Mouse (Mus musculus) intestine, embryonic 14.5 days (tissue): ENCODE results near the gene Zdhhc13. TPM values are rescaled to one million over a fixed set of nuclear protein-coding genes. Genes with fewer than 3 reads are reported as not detected.

Source experiments
- ATAC-seq: fragments of 200-750 bp; cut with Nextera tagmentation; replicated peaks from 2 replicates; pipeline ENCODE4 v1.8.0; 2017; ENCODE audit warnings: low read depth, moderate number of reproducible peaks, moderate TSS enrichment, moderate library complexity; ENCODE audit not compliant: low FRiP score, low TSS enrichment
- DNase-seq: peaks from one replicate; pipeline ENCODE4 v3.0.0-alpha.2; 2018; ENCODE audit warnings: low spot score
- H3K27ac ChIP-seq: fragments of 300-500 bp; sonication (generic); 2 replicates; pipeline ENCODE4 v1.5.1; 2014; ENCODE audit warnings: low read depth, mild to moderate bottlenecking, control low read depth
- H3K27me3 ChIP-seq: fragments of 300-500 bp; sonication (generic); replicated peaks from 2 replicates; pipeline ENCODE4 v1.6.1; 2014; ENCODE audit warnings: low read length, control low read depth; ENCODE audit not compliant: control insufficient read depth, insufficient read depth
- H3K36me3 ChIP-seq: fragments of 300-500 bp; sonication (generic); 2 replicates; pipeline ENCODE4 v1.6.1; 2014; ENCODE audit warnings: low read length, control low read depth; ENCODE audit not compliant: control insufficient read depth, insufficient read depth
- H3K4me1 ChIP-seq: fragments of 300-500 bp; sonication (generic); replicated peaks from 2 replicates; pipeline ENCODE4 v1.6.1; 2014; ENCODE audit warnings: low read length, control low read depth, mixed read lengths; ENCODE audit not compliant: control insufficient read depth, insufficient read depth
- H3K4me2 ChIP-seq: fragments of 300-500 bp; sonication (generic); 2 replicates; pipeline ENCODE4 v1.6.1; 2014; ENCODE audit warnings: low read length
- H3K4me3 ChIP-seq: fragments of 300-500 bp; sonication (generic); 2 replicates; pipeline ENCODE4 v1.5.1; 2014; ENCODE audit warnings: low read depth, low read length, control low read depth, mixed read lengths
- H3K9ac ChIP-seq: fragments of 300-500 bp; sonication (generic); 2 replicates; pipeline ENCODE4 v1.6.1; 2014; ENCODE audit warnings: mild to moderate bottlenecking, low read length
- H3K9me3 ChIP-seq: fragments of 300-500 bp; sonication (generic); 2 replicates; pipeline ENCODE4 v1.6.1; 2016; ENCODE audit warnings: low read length, control low read depth; ENCODE audit not compliant: control insufficient read depth
- WGBS: fragments of 180-500 bp; shearing (Covaris S2); extraction: QIAGEN DNeasy Blood & Tissue Kit; methylation state at CpG from one replicate; pipeline ENCODE4 v1.1.7; 2014; 5-methylcytosine and 5-hydroxymethylcytosine counted together
- polyA plus RNA-seq: library from polyadenylated mRNA; unstranded; fragments of >200 nt; fragmentation: Nextera tagmentation; extraction: Ambion mirVana; gene quantifications from 2 replicates; pipeline ENCODE4 v1.2.1, GENCODE M21; 2014

The Zdhhc13 gene
- polyA plus RNA-seq, 1 experiment from 2014 or later, result 39.0 TPM

GRCm38 (mm10) chr7:48760789-48761188 is 28.0 kb upstream of the Zdhhc13 start:
- H3K36me3 ChIP-seq, result no peaks in the 10 kb centered on the region
- ATAC-seq (no peak), DNase-seq (no peak)
- H3K9me3 ChIP-seq, result no peaks in the 10 kb centered on the region
- 88% methylated on average over 1 of the region's 1 CpGs for WGBS
- no peak overlapping the region for H3K9ac ChIP-seq
- H3K4me2 ChIP-seq, result no peak overlapping the region
- no peaks in the 10 kb centered on the region for H3K27me3 ChIP-seq
- no peak overlapping the region for H3K4me3 ChIP-seq
- H3K27ac ChIP-seq, result no peak overlapping the region
- no peaks in the 10 kb centered on the region for H3K4me1 ChIP-seq

GRCm38 (mm10) chr7:48762289-48762688 is 26.5 kb upstream of the Zdhhc13 start:
- Histone ChIP-seq H3K4me1 (no peaks in the 10 kb centered on the region), H3K9me3 (no peaks in the 10 kb centered on the region), H3K4me3 (no peak overlapping the region), H3K4me2 (no peak overlapping the region), H3K27me3 (no peaks in the 10 kb centered on the region), H3K27ac (no peak overlapping the region), H3K9ac (no peak overlapping the region), H3K36me3 (no peaks in the 10 kb centered on the region)
- ATAC-seq (0 out of 2 replicates have a peak, but pooled peaks have one; percentile 27), DNase-seq (peak; percentile 37)
- 40% methylated on average over 1 of the region's 1 CpGs for WGBS

GRCm38 (mm10) chr7:48762721-48763120 is 26.1 kb upstream of the Zdhhc13 start:
- Histone ChIP-seq H3K27me3 (no peaks in the 10 kb centered on the region), H3K4me2 (no peak overlapping the region), H3K4me3 (no peak overlapping the region), H3K9ac (no peak overlapping the region), H3K36me3 (no peaks in the 10 kb centered on the region), H3K4me1 (no peaks in the 10 kb centered on the region), H3K9me3 (no peaks in the 10 kb centered on the region), H3K27ac (no peak overlapping the region)
- ATAC-seq, result no peak
- DNase-seq, result peak; percentile 31
- 85% methylated on average over 3 of the region's 3 CpGs for WGBS

- Histone ChIP-seq H3K9me3 (no peaks in the 10 kb centered on the region), H3K27me3 (no peaks in the 10 kb centered on the region), H3K4me2 (no peak overlapping the region), H3K9ac (no peak overlapping the region), H3K4me1 (no peaks in the 10 kb centered on the region), H3K27ac (no peak overlapping the region), H3K36me3 (no peaks in the 10 kb centered on the region), H3K4me3 (no peak overlapping the region)
- DNase-seq, result peak; percentile 18
- 70% methylated on average over 4 of the region's 4 CpGs for WGBS
- no peak for ATAC-seq
These were observed 22.8 kb upstream of the Zdhhc13 start for GRCm38 (mm10) chr7:48765959-48766358.

- DNase-seq, result peak; percentile 29
- no peaks in the 10 kb centered on the region for H3K36me3 ChIP-seq
- whole genome bisulfite sequencing, result 43% methylated on average over 1 of the region's 1 CpGs
- H3K4me3 ChIP-seq, result no peak overlapping the region
- no peak overlapping the region for H3K9ac ChIP-seq
- no peak overlapping the region for H3K4me2 ChIP-seq
- no peak for ATAC-seq
- no peak overlapping the region for H3K27ac ChIP-seq
- no peaks in the 10 kb centered on the region for H3K27me3 ChIP-seq
- H3K4me1 ChIP-seq, result no peaks in the 10 kb centered on the region
- no peaks in the 10 kb centered on the region for H3K9me3 ChIP-seq
These were observed 19.1 kb upstream of the Zdhhc13 start for GRCm38 (mm10) chr7:48769721-48770120.

- no peaks in the 10 kb centered on the region for H3K36me3 ChIP-seq
- H3K27ac ChIP-seq, result no peak overlapping the region
- 86% methylated on average over 2 of the region's 2 CpGs for WGBS
- no peaks in the 10 kb centered on the region for H3K27me3 ChIP-seq
- DNase-seq (peak; percentile 18), ATAC-seq (no peak)
- no peak overlapping the region for H3K4me2 ChIP-seq
- no peak overlapping the region for H3K9ac ChIP-seq
- H3K4me1 ChIP-seq, result no peaks in the 10 kb centered on the region
- no peak overlapping the region for H3K4me3 ChIP-seq
- H3K9me3 ChIP-seq, result no peaks in the 10 kb centered on the region
These were observed 16.6 kb upstream of the Zdhhc13 start for GRCm38 (mm10) chr7:48772060-48772734.

- no peak overlapping the region for H3K9ac ChIP-seq
- no peak for ATAC-seq
- H3K27ac ChIP-seq, result no peak overlapping the region
- H3K4me3 ChIP-seq, result no peak overlapping the region
- H3K9me3 ChIP-seq, result no peaks in the 10 kb centered on the region
- H3K4me2 ChIP-seq, result no peak overlapping the region
- no peaks in the 10 kb centered on the region for H3K4me1 ChIP-seq
- no peaks in the 10 kb centered on the region for H3K36me3 ChIP-seq
- H3K27me3 ChIP-seq, result no peaks in the 10 kb centered on the region
- peak; percentile 21 for DNase-seq
- WGBS, result 80% methylated on average over 5 of the region's 5 CpGs
These were observed 15.5 kb upstream of the Zdhhc13 start for GRCm38 (mm10) chr7:48773333-48773732.

GRCm38 (mm10) chr7:48774633-48775032 is 14.2 kb upstream of the Zdhhc13 start:
- Histone ChIP-seq H3K4me3 (no peak overlapping the region), H3K27ac (no peak overlapping the region), H3K4me1 (no peaks in the 10 kb centered on the region), H3K36me3 (no peaks in the 10 kb centered on the region), H3K27me3 (no peaks in the 10 kb centered on the region), H3K9ac (no peak overlapping the region), H3K9me3 (no peaks in the 10 kb centered on the region), H3K4me2 (no peak overlapping the region)
- ATAC-seq (no peak), DNase-seq (no peak)
- WGBS, result 92% methylated on average over 1 of the region's 1 CpGs

- 80% methylated on average over 1 of the region's 1 CpGs for WGBS
- ATAC-seq (no peak), DNase-seq (no peak)
- no peaks in the 10 kb centered on the region for H3K9me3 ChIP-seq
- H3K27ac ChIP-seq, result no peak overlapping the region
- no peaks in the 10 kb centered on the region for H3K36me3 ChIP-seq
- no peaks in the 10 kb centered on the region for H3K27me3 ChIP-seq
- no peak overlapping the region for H3K9ac ChIP-seq
- H3K4me3 ChIP-seq, result no peak overlapping the region
- no peaks in the 10 kb centered on the region for H3K4me1 ChIP-seq
- H3K4me2 ChIP-seq, result no peak overlapping the region
These were observed 13.4 kb upstream of the Zdhhc13 start for GRCm38 (mm10) chr7:48775436-48775835.
